Comparison of ENCODE assay signal across 8 mouse cellular contexts in genomic region chr13:54766192-54766768, GRCm38 (mm10). TPM values are rescaled to one million over a fixed set of nuclear protein-coding genes. Genes with fewer than 3 reads are reported as not detected.
DNase-seq lines count a peak whose midpoint lies in the region; ATAC-seq lines count a peak whose summit lies in the region.

Gene Sncb (minus strand): TSS chr13:54766595.

- H3K9ac ChIP-seq in heart, embryonic 15.5 days: no peak within 1 kb of the TSS
- H3K9ac ChIP-seq in lung, embryonic 16.5 days (ENCODE audit: low read length): no peak within 1 kb of the TSS

- no peak within 1 kb of the TSS; the same call in 1 of the 2 replicates for H3K27ac ChIP-seq in embryonic facial prominence, embryonic 10.5 days (replicated peaks)
- H3K27ac ChIP-seq in heart, embryonic 15.5 days: no peak within 1 kb of the TSS
- H3K27ac ChIP-seq in lung, embryonic 16.5 days (ENCODE audit: low read length): no peak within 1 kb of the TSS

- peak within 1 kb of the TSS; percentile 51 for H3K4me3 ChIP-seq in embryonic facial prominence, embryonic 10.5 days
- H3K4me3 ChIP-seq in heart, embryonic 15.5 days: peak within 1 kb of the TSS; percentile 31
- H3K4me3 ChIP-seq in lung, embryonic 16.5 days (ENCODE audit: low read length): peak within 1 kb of the TSS; percentile 23; the same call in 1 of the 2 replicates

- ATAC-seq in heart, embryonic 15.5 days (replicated peaks; ENCODE audit: insufficient number of reproducible peaks, insufficient read depth, low FRiP score, low read depth): 0 out of 2 replicates have a peak, but pooled peaks have one; percentile 31
- peak; percentile 62 for ATAC-seq in lung, embryonic 16.5 days (ENCODE audit: low read depth)
- ATAC-seq in erythroblast, adult 5-6 weeks (replicated peaks; ENCODE audit: low FRiP score, poor library complexity, severe bottlenecking): no peak

- no peaks in the 10 kb centered on the region for H3K36me3 ChIP-seq in embryonic facial prominence, embryonic 10.5 days (replicated peaks)
- no peaks in the 10 kb centered on the region for H3K36me3 ChIP-seq in heart, embryonic 15.5 days
- no peaks in the 10 kb centered on the region for H3K36me3 ChIP-seq in lung, embryonic 16.5 days (ENCODE audit: control insufficient read depth, insufficient read depth, low read length)

- peak; percentile 77 for DNase-seq in CD4-positive, CD25-positive, alpha-beta regulatory T cell, adult 2 months (ENCODE audit: low read depth, low spot score)
- DNase-seq in adrenal gland, adult 2 months: peak; percentile 79
- DNase-seq in embryonic facial prominence, embryonic 10.5 days (ENCODE audit: low spot score): peak; percentile 79
- DNase-seq in kidney, postnatal 4 days: peak; percentile 72 to 74
- DNase-seq in retina, postnatal 7 days (ENCODE audit: low read depth, low spot score): peak; percentile 72

- 1% methylated on average over 35 of the region's 35 CpGs for WGBS in embryonic facial prominence, embryonic 10.5 days
- WGBS in heart, embryonic 15.5 days: 2% methylated on average over 33 of the region's 35 CpGs
- 2% methylated on average over 35 of the region's 35 CpGs for WGBS in lung, embryonic 16.5 days

- H3K4me1 ChIP-seq in embryonic facial prominence, embryonic 10.5 days: peaks cover 19% of the 10 kb centered on the region
- H3K4me1 ChIP-seq in heart, embryonic 15.5 days (replicated peaks): peaks cover 10% of the 10 kb centered on the region
- no peaks in the 10 kb centered on the region for H3K4me1 ChIP-seq in lung, embryonic 16.5 days (replicated peaks; ENCODE audit: control insufficient read depth, insufficient read depth, low read length)

- H3K27me3 ChIP-seq in embryonic facial prominence, embryonic 10.5 days (replicated peaks; ENCODE audit: low read depth, poor library complexity, severe bottlenecking): peaks cover 66% of the 10 kb centered on the region
- H3K27me3 ChIP-seq in heart, embryonic 15.5 days: peaks cover 64% of the 10 kb centered on the region
- peaks cover 45% of the 10 kb centered on the region for H3K27me3 ChIP-seq in lung, embryonic 16.5 days (ENCODE audit: control insufficient read depth, insufficient read depth, low read depth, low read length)

- H3K9me3 ChIP-seq in embryonic facial prominence, embryonic 10.5 days: no peaks in the 10 kb centered on the region
- no peaks in the 10 kb centered on the region for H3K9me3 ChIP-seq in heart, embryonic 15.5 days (replicated peaks)
- no peaks in the 10 kb centered on the region for H3K9me3 ChIP-seq in lung, embryonic 16.5 days (ENCODE audit: control insufficient read depth, low read length)

- peak within 1 kb of the TSS; percentile 57 for H3K4me2 ChIP-seq in heart, embryonic 15.5 days
- H3K4me2 ChIP-seq in lung, embryonic 16.5 days (ENCODE audit: low read depth, low read length): peak within 1 kb of the TSS; percentile 29

RNA-seq across cellular contexts. Expression of gene Sncb, which starts in this region (rescaled TPM):
- total RNA-seq in adrenal gland, adult 2 months (2021): 1 to 10 TPM; 1.5 to 2.0 TPM
- 2.2 and 5.4 TPM in 2 replicates for polyA plus RNA-seq in adrenal gland, adult 2 months (2012; rRNA removed)
- polyA plus RNA-seq in embryonic facial prominence, embryonic 10.5 days (2016; fragmentation: Nextera tagmentation; extraction: Ambion mirVana): 0.79 and 1.3 TPM in 2 replicates
- polyA plus RNA-seq in heart, embryonic 15.5 days (2015; fragmentation: Nextera tagmentation; extraction: Ambion mirVana): not detected in 2 replicates
- 0.31 TPM in 1 of 2 replicates, not detected in the other for polyA plus RNA-seq in lung, embryonic 16.5 days (2015; fragmentation: Nextera tagmentation; extraction: Ambion mirVana)
- not detected in 2 replicates for total RNA-seq in erythroblast, adult 5-6 weeks (2015; ENCODE audit: low replicate concordance)
- total RNA-seq in erythroblast, adult 5-6 weeks (2017; ENCODE audit: low replicate concordance): not detected in 2 replicates

Comparison
In these comparisons a context has a peak if more than half of its experiments do, and no peak if none do; other contexts are left out.
1. Peak in ATAC-seq, H3K4me3 ChIP-seq and H3K4me2 ChIP-seq in heart, embryonic 15.5 days; RNA of the gene not detected or under 1 TPM.
2. Peak in ATAC-seq, H3K4me3 ChIP-seq and H3K4me2 ChIP-seq in lung, embryonic 16.5 days; RNA of the gene not detected or under 1 TPM.